Mouse (Mus musculus) gonadal fat pad, adult 2 months (tissue): ENCODE results near the gene Rnaseh2a. TPM values are rescaled to one million over a fixed set of nuclear protein-coding genes. Genes with fewer than 3 reads are reported as not detected.

Experiments used
- DNase-seq: peaks from one replicate; pipeline ENCODE4 v3.0.0-alpha.2; 2012; ENCODE audit warnings: low read depth
- polyA plus RNA-seq: library from polyadenylated mRNA; depleted of rRNA; stranded (reverse); fragments of >200 nt; gene quantifications from 2 replicates; pipeline ENCODE4 v1.2.3, GENCODE M21; 2012

The Rnaseh2a gene
- polyA plus RNA-seq, 1 experiment, result 44.0 TPM

- DNase-seq, result no peak
Observed at GRCm38 (mm10) chr8:84984294-84985048, 14.9 kb upstream of the Rnaseh2a start.

GRCm38 (mm10) chr8:84982499-84983011, 13.0 kb upstream of the Rnaseh2a start:
- no peak for DNase-seq

- no peak for DNase-seq
Observed at GRCm38 (mm10) chr8:84981644-84982498, 12.3 kb upstream of the Rnaseh2a start.

- DNase-seq, result no peak
Observed at GRCm38 (mm10) chr8:84980622-84981358, 11.2 kb upstream of the Rnaseh2a start.

GRCm38 (mm10) chr8:84979599-84980421, 10.2 kb upstream of the Rnaseh2a start:
- DNase-seq, result no peak

GRCm38 (mm10) chr8:84978248-84978940, 8.8 kb upstream of the Rnaseh2a start, which contains the start of gene Junb:
Junb (minus strand) TSS chr8:84978718.
- no peak for DNase-seq

- DNase-seq, result no peak
Observed at GRCm38 (mm10) chr8:84977435-84978247, 8.1 kb upstream of the Rnaseh2a start.

- DNase-seq, result no peak
Observed at GRCm38 (mm10) chr8:84976763-84977434, 7.3 kb upstream of the Rnaseh2a start.

- no peak for DNase-seq
Observed at GRCm38 (mm10) chr8:84976031-84976762, 6.6 kb upstream of the Rnaseh2a start.

GRCm38 (mm10) chr8:84975434-84975833, 5.9 kb upstream of the Rnaseh2a start:
- no peak for DNase-seq

- DNase-seq, result no peak
Observed at GRCm38 (mm10) chr8:84974543-84975142, 5.1 kb upstream of the Rnaseh2a start.

GRCm38 (mm10) chr8:84973803-84974542, 4.4 kb upstream of the Rnaseh2a start:
- DNase-seq, result no peak

GRCm38 (mm10) chr8:84973079-84973478, 3.5 kb upstream of the Rnaseh2a start:
- DNase-seq, result no peak

- no peak for DNase-seq
Observed at GRCm38 (mm10) chr8:84970913-84971312, 1.3 kb upstream of the Rnaseh2a start.

- no peak for DNase-seq
Observed at GRCm38 (mm10) chr8:84970135-84970790, 696 bp upstream of the Rnaseh2a start.

GRCm38 (mm10) chr8:84968650-84969049, 917 bp downstream of the Rnaseh2a start:
- no peak for DNase-seq
